Mouse (Mus musculus): ENCODE measurements at regions not wholly inside any gene's neighbourhood (a gene's known extent, or its start where the extent isn't known, plus 50 kb on each side); places are given as distances from the start of the nearest gene placed in this dataset.

DNA sequence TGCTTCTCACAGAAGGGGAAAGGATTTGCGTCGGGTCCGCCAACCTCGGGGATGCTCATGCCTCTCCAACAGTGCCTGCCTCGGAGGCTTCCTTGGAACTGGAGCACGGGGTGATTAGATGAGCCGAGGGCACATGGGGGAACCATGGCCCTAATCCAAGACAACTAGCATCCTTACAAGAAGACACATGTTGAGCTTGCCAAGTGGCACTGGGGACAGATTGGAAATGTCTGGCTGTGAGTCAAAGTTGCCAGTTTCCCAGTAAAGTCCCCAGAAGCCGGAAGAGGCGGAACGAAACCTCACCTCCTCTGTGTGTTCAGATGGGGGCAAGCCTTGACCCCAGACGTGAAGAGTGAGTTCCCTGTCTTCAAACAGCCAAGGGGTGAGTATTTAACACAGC, 172.6 kb upstream of the A430005L14Rik start:
- Histone ChIP-seq H3K4me3 (replicated peaks; ENCODE audit: extremely low read depth, low read depth, low read length) (no peak overlapping the region), H3K4me1 (ENCODE audit: control insufficient read depth, insufficient read depth, low read length) (no peaks in the 10 kb centered on the region)
- no peak for TF ChIP-seq POLR2A (IDR thresholded peaks at IDR 0.05; ENCODE audit: borderline replicate concordance, extremely low read depth, low read depth, low read length)
- TF ChIP-seq CTCF (IDR thresholded peaks at IDR 0.05; ENCODE audit: insufficient read depth, low read length), result no peak
- no peak for DNase-seq
- 78% methylated on average over 11 of the region's 11 CpGs for WGBS

DNA sequence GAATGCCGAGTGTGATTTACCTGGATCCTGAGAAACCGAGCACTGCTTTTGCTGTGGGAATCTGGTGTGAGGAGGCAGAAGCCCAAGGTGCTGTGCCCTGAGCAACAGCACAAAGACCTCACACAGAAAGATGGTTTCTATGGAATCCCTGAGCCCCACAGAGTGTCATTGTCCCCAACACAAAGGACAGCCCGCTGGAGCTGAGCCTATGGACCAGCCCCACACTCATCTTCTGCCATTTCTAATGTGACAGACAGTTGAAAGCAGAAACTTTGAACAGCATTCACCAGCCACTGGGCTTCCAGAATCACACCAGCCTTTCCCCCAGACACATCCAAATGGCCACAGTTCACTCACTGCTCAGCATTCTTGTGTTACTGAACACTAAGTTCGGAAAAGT, 171.5 kb upstream of the A430005L14Rik start:
- no peak for DNase-seq
- H3K4me3 ChIP-seq (replicated peaks; ENCODE audit: extremely low read depth, low read depth, low read length), result no peak overlapping the region
- TF ChIP-seq POLR2A (IDR thresholded peaks at IDR 0.05; ENCODE audit: borderline replicate concordance, extremely low read depth, low read depth, low read length), result no peak
- TF ChIP-seq CTCF (IDR thresholded peaks at IDR 0.05; ENCODE audit: insufficient read depth, low read length), result no peak
- 79% methylated on average over 4 of the region's 4 CpGs for WGBS
- no peaks in the 10 kb centered on the region for H3K4me1 ChIP-seq (ENCODE audit: control insufficient read depth, insufficient read depth, low read length)

DNA sequence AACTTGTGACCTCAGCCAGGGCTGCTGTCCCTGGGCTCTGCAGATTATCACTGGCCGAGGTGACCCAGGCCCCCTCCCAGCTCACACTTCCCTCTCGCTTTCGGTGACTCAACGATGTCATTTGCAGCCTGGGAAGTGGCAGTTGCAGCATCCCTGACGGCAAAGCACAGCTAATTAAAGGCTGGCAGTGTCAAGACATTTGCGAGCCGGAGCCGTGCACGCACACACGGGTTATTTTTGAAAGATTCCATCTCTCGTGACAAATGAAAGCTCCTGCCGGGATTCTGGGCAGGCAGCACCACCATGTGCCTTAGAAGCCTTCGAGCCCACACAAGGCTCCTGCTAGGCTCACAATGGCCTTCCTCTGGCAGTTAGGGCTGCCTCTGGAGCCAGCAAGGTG, 164.7 kb upstream of the A430005L14Rik start:
- no peak for TF ChIP-seq POLR2A (IDR thresholded peaks at IDR 0.05; ENCODE audit: borderline replicate concordance, extremely low read depth, low read depth, low read length)
- TF ChIP-seq CTCF (IDR thresholded peaks at IDR 0.05; ENCODE audit: insufficient read depth, low read length), result no peak
- Histone ChIP-seq H3K4me1 (ENCODE audit: control insufficient read depth, insufficient read depth, low read length) (no peaks in the 10 kb centered on the region), H3K4me3 (replicated peaks; ENCODE audit: extremely low read depth, low read depth, low read length) (no peak overlapping the region)
- DNase-seq, result no peak
- 45% methylated on average over 13 of the region's 13 CpGs for WGBS

DNA sequence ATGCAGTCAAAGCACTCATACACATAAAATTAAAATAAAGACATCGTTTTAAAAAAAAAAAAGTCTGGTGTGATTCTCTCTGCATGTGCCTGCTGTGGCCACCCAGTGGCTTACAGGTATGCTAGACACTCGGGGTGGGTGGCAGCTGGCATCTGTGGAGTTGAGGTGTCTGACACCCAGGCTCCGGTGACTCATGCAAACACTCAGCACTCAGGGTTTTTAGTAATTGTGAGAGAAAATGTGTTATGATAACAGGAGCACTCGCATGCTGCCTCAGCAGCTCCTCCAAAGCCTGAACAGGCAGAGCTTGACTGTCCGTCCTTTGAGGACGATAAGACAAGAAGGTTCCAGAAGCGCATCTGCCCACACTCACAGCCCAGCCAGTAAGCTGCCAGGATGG, 159.0 kb upstream of the A430005L14Rik start:
- TF ChIP-seq CTCF (IDR thresholded peaks at IDR 0.05; ENCODE audit: insufficient read depth, low read length), result no peak
- TF ChIP-seq POLR2A (IDR thresholded peaks at IDR 0.05; ENCODE audit: borderline replicate concordance, extremely low read depth, low read depth, low read length), result no peak
- 66% methylated on average over 7 of the region's 7 CpGs for WGBS
- no peak overlapping the region for H3K4me3 ChIP-seq (replicated peaks; ENCODE audit: extremely low read depth, low read depth, low read length)

DNA sequence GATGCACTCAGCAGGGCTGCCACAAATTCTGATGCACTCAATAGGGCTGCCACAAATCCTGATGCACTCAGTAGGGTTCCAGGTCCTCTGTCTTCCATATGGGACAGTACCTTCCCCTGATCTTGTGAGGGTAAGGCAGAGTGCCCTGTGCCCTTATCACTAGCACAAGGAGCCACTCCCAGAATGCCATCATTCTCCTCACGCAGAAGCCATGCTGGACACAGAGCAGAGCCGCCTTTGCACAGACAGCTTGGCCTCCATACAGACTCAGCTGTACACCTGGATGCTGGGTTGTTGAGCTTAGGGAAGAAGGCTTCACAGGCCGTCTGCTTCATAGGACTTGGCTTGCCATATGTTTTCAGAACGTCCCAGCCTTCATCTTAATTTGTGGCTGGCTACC, 151.3 kb upstream of the A430005L14Rik start:
- TF ChIP-seq POLR2A (IDR thresholded peaks at IDR 0.05; ENCODE audit: borderline replicate concordance, extremely low read depth, low read depth, low read length), result no peak
- TF ChIP-seq CTCF (IDR thresholded peaks at IDR 0.05; ENCODE audit: insufficient read depth, low read length), result no peak
- WGBS, result 54% methylated on average over 4 of the region's 4 CpGs
- Histone ChIP-seq H3K4me1 (ENCODE audit: control insufficient read depth, insufficient read depth, low read length) (no peaks in the 10 kb centered on the region), H3K4me3 (replicated peaks; ENCODE audit: extremely low read depth, low read depth, low read length) (no peak overlapping the region)
- DNase-seq, result no peak

More for the DNA sequence above, 159.0 kb upstream of the A430005L14Rik start:
- no peak for DNase-seq
- H3K4me1 ChIP-seq (ENCODE audit: control insufficient read depth, insufficient read depth, low read length), result no peaks in the 10 kb centered on the region

DNA sequence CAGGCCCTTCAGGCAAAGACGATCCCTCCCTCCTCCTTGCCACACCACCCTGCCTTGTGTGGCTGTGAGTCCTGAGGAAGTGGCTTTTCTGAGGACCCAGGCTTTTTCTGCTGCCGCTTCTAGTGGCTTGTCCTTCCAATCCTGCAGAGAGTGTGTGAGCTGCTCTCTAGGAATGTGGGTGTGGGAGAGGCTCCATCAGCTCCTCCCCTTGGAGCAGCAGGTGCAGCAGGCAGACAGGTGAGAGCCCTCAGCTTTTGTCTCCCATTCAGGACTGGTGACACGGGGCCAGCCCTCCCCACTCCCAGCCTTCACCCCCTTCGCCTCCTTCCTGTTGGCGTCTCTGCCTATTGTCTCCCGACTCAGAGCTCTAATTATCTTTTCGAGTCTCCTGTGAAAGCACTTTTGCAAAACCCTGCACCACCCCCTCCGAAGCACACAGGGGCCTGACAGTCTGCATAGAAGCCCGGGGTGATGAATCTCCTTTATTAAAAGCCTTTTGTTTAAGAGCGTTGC, 150.8 kb upstream of the A430005L14Rik start:
- H3K4me3 ChIP-seq (replicated peaks; ENCODE audit: extremely low read depth, low read depth, low read length), result no peak overlapping the region
- WGBS, result 6% methylated on average over 10 of the region's 10 CpGs
- H3K4me1 ChIP-seq (ENCODE audit: control insufficient read depth, insufficient read depth, low read length), result no peaks in the 10 kb centered on the region
- no peak for DNase-seq
- TF ChIP-seq CTCF (IDR thresholded peaks at IDR 0.05; ENCODE audit: insufficient read depth, low read length), result no peak
- no peak for TF ChIP-seq POLR2A (IDR thresholded peaks at IDR 0.05; ENCODE audit: borderline replicate concordance, extremely low read depth, low read depth, low read length)

DNA sequence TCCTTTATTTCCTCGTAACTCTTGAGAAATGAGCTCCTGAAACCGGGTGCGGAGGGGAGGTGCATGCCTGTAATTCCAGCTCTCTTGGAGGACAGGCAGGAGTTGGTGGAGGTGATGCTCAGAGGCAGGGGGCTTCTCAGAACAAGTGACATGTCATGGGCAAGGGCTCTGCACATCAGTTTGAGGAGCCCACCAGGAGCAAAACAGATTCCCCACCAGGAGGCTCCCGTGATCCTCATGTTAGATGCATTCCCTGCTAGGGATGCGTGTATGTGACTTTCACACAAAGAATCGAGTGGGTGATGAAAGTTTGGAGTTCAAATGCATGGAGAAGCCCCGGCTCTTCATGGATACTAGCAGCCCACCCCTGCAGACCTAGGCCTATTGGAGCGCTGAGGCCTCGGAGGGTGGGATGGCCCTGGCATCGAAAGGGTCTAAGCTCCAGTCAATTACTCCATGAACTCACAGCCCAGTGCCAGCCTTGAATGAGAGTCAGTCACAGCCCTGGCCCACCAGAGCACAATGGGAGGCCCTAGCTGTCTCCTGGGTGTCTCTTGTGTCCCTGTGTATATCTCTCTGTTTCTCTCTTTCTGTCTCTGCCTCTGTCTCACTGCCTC, 150.1 kb upstream of the A430005L14Rik start:
- H3K4me1 ChIP-seq (ENCODE audit: control insufficient read depth, insufficient read depth, low read length), result no peaks in the 10 kb centered on the region
- no peak for TF ChIP-seq CTCF (IDR thresholded peaks at IDR 0.05; ENCODE audit: insufficient read depth, low read length)
- DNase-seq, result no peak
- 37% methylated on average over 10 of the region's 10 CpGs for WGBS
- H3K4me3 ChIP-seq (replicated peaks; ENCODE audit: extremely low read depth, low read depth, low read length), result no peak overlapping the region

DNA sequence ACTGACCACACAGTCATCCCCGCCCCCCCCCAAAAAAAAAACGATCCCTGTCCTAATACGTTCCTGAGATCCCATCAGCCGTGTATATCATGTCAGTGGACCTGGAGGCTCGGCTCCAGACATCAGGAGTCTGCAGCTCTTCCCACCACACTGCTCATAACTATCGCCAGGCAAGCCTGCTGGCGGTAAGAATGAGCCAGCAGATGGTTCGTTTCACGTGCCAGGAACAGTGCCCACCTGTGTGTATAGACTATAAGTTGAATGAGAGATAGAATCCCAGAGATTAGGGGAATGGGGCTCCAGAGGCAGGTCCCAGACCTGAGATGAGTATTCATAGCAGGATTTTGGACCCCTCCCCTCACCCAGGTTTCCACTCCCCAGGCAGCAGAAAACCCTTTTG, 144.2 kb upstream of the A430005L14Rik start:
- 80% methylated on average over 9 of the region's 9 CpGs for WGBS
- Histone ChIP-seq H3K4me1 (ENCODE audit: control insufficient read depth, insufficient read depth, low read length) (no peaks in the 10 kb centered on the region), H3K4me3 (replicated peaks; ENCODE audit: extremely low read depth, low read depth, low read length) (no peak overlapping the region)
- DNase-seq, result no peak
- TF ChIP-seq POLR2A (IDR thresholded peaks at IDR 0.05; ENCODE audit: borderline replicate concordance, extremely low read depth, low read depth, low read length), result no peak
- no peak for TF ChIP-seq CTCF (IDR thresholded peaks at IDR 0.05; ENCODE audit: insufficient read depth, low read length)

DNA sequence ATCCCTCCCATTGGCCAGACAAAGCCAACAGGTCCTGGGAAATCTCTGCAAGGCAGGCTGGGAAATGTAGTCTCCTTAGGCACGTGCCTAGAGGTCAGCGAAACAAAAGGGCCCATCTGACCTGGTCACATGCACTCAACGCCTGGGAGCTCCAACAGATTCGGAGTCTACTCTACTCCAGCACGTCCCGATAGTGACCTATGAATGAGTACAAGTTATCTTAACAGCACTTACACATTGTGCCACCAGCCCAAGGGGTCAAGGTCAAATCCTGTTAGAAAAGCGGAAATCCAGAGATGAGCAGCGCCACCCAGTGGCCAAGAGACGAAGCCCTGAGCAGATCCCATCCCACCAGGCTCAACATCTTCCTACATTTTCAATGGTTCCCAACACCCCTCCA, 129.1 kb upstream of the A430005L14Rik start:
- DNase-seq, result peak; percentile 3
- 0 out of 2 replicates have a peak, but pooled peaks have one; percentile 9 for TF ChIP-seq CTCF (IDR thresholded peaks at IDR 0.05; ENCODE audit: insufficient read depth, low read length)
- no peak for TF ChIP-seq POLR2A (IDR thresholded peaks at IDR 0.05; ENCODE audit: borderline replicate concordance, extremely low read depth, low read depth, low read length)
- 52% methylated on average over 9 of the region's 9 CpGs for WGBS
- Histone ChIP-seq H3K4me3 (replicated peaks; ENCODE audit: extremely low read depth, low read depth, low read length) (no peak overlapping the region), H3K4me1 (ENCODE audit: control insufficient read depth, insufficient read depth, low read length) (no peaks in the 10 kb centered on the region)

DNA sequence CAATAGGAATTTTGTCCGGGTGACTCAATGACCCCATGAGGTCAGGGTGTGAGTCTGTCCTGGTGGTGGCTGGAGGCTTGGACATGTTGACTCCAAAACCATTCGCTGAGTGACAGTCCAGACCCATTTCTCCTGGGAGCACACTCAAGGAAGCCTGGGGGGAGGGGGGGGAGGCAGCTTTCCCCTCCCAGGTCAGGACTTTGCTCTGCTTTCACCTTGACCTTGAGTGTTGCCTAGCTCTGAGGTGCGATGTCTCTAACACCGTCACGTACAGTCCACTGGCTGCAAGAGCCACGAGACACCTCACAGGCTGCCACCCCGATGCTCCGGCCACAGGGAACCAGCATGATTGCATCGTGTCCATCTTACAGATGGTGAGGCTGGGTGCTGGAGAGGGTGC, 127.3 kb upstream of the A430005L14Rik start:
- no peaks in the 10 kb centered on the region for H3K4me1 ChIP-seq (ENCODE audit: control insufficient read depth, insufficient read depth, low read length)
- H3K4me3 ChIP-seq (replicated peaks; ENCODE audit: extremely low read depth, low read depth, low read length), result no peak overlapping the region
- 82% methylated on average over 9 of the region's 9 CpGs for WGBS
- DNase-seq, result no peak
- TF ChIP-seq CTCF (IDR thresholded peaks at IDR 0.05; ENCODE audit: insufficient read depth, low read length) (no peak), POLR2A (IDR thresholded peaks at IDR 0.05; ENCODE audit: borderline replicate concordance, extremely low read depth, low read depth, low read length) (no peak)

Measured in lung, adult 2 months (tissue).